Mouse (Mus musculus): ENCODE data around the gene Anxa8. TPM values are rescaled to one million over a fixed set of nuclear protein-coding genes. Genes with fewer than 3 reads are reported as not detected.

Gene Anxa8
- not detected in 2 replicates for total RNA-seq (2017)

DNA sequence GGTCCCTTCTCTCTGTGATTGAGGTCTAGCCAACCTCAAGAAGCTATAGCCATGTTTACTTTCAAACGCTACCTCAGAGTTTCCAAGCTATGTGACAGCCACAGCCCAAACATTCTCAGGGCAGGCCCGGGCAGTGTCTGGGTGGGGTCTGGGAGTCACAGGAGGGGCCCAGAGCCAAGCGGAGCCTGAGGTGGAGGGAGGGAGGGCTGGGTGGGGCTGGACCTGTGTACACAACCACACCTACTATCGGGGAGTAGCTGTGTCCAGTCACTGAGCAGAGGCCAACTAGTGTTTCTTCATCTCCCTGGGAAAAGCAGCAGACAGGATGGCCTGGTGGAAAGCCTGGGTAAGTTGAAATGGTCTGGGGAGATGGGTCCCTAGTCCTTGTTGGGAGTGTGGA, at the start of gene Anxa8:
Anxa8 (plus strand) TSS at position 251 of the 400 bp plus-strand sequence.
- no peak for ATAC-seq (replicated peaks in 1 of 2; ENCODE audit: insufficient read depth in 1 of 2, low FRiP score in 2 of 2, low TSS enrichment in 1 of 2, low read depth in 1 of 2, poor library complexity in 2 of 2, severe bottlenecking in 2 of 2)

DNA sequence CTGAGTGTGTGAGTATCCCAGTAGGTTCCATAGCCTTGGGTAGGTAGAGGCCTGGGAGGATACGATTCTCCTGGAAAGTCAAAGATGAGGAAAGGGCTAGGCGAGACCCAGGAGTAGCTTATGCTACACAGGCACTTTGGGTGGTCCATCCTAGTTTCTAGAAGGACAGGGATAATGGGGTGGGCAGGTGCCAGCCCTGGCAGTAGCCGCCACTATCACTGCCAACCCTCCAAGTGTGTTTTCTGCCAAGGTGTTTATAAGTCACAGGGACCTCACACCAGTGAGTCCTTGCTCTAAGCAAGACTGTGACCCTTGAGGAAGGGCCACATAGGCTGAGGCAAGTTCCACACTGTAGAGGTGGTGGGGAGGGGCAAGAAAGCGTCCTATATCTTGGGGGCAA, 44.5 kb upstream of the Anxa8 start:
- ATAC-seq (replicated peaks in 1 of 2; ENCODE audit: insufficient read depth in 1 of 2, low FRiP score in 2 of 2, low TSS enrichment in 1 of 2, low read depth in 1 of 2, poor library complexity in 2 of 2, severe bottlenecking in 2 of 2): no peak

- ATAC-seq (replicated peaks in 1 of 2; ENCODE audit: insufficient read depth in 1 of 2, low FRiP score in 2 of 2, low TSS enrichment in 1 of 2, low read depth in 1 of 2, poor library complexity in 2 of 2, severe bottlenecking in 2 of 2): no peak
These were observed 42.4 kb upstream of the Anxa8 start for GRCm38 (mm10) chr14:34043341-34043740.

DNA sequence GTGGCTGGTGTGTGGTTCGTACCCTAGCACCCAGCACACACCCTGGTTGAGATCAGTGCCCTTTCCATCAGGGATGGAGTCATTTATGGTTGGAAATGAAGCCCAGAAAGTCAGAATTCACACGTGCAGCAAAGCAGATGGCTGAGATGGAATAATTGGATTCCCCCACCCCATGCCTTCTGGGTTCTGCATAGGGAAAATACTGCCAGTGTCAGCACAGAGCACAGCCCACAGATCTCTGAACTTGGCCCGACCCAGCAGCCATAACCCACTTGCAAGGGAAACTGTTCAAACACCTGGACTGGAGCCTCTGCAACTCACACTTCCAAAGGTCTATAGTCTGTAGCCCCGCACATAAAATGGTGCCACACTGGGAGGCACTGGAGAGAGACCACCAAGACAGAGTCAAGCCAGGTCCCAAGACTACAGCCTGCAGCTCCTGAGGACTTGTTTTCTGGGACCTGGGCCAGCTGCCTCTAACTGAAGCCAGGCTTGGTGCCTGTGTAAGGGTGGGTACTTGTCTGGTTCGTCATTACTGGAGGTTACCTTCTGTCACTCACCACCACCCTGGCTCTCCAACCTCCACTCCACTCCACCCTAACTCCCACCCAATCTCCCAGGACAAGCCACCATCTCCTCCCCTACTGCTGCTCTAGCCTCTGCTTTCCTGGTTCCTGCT, 35.5 kb upstream of the Anxa8 start:
- no peak for ATAC-seq (replicated peaks in 1 of 2; ENCODE audit: insufficient read depth in 1 of 2, low FRiP score in 2 of 2, low TSS enrichment in 1 of 2, low read depth in 1 of 2, poor library complexity in 2 of 2, severe bottlenecking in 2 of 2)

DNA sequence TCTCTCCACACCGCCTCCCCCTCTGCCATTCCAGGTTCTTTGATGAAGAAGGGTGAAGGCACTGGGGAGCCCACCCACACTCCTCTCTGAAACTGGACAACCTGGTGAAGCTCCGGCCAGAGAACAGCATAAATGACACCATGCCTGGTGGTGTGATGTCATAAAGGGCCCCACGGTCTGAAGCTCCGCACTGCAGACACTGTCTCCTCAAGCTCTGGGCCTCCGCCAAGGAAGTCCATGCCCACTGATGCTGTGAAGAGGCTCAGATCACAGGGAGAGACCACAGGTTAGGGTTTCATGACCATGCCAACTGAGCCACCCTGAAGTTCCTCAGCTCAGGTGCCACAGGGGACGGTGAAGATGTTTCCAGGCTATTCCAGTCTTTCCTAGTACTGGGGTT, 33.3 kb upstream of the Anxa8 start, which contains the start of gene Antxrl:
Antxrl (plus strand) TSS at position 192 of the 400 bp plus-strand sequence.
- ATAC-seq (replicated peaks in 1 of 2; ENCODE audit: insufficient read depth in 1 of 2, low FRiP score in 2 of 2, low TSS enrichment in 1 of 2, low read depth in 1 of 2, poor library complexity in 2 of 2, severe bottlenecking in 2 of 2): no peak

- no peak for ATAC-seq (replicated peaks in 1 of 2; ENCODE audit: insufficient read depth in 1 of 2, low FRiP score in 2 of 2, low TSS enrichment in 1 of 2, low read depth in 1 of 2, poor library complexity in 2 of 2, severe bottlenecking in 2 of 2)
These were observed 14.1 kb upstream of the Anxa8 start for GRCm38 (mm10) chr14:34071665-34072064.

GRCm38 (mm10) chr14:34075346-34075745, 10.4 kb upstream of the Anxa8 start:
- no peak for ATAC-seq (replicated peaks in 1 of 2; ENCODE audit: insufficient read depth in 1 of 2, low FRiP score in 2 of 2, low TSS enrichment in 1 of 2, low read depth in 1 of 2, poor library complexity in 2 of 2, severe bottlenecking in 2 of 2)

GRCm38 (mm10) chr14:34077222-34077621, 8.6 kb upstream of the Anxa8 start:
- ATAC-seq (replicated peaks in 1 of 2; ENCODE audit: insufficient read depth in 1 of 2, low FRiP score in 2 of 2, low TSS enrichment in 1 of 2, low read depth in 1 of 2, poor library complexity in 2 of 2, severe bottlenecking in 2 of 2): no peak

GRCm38 (mm10) chr14:34078293-34078692, 7.5 kb upstream of the Anxa8 start:
- ATAC-seq (replicated peaks in 1 of 2; ENCODE audit: insufficient read depth in 1 of 2, low FRiP score in 2 of 2, low TSS enrichment in 1 of 2, low read depth in 1 of 2, poor library complexity in 2 of 2, severe bottlenecking in 2 of 2): no peak

DNA sequence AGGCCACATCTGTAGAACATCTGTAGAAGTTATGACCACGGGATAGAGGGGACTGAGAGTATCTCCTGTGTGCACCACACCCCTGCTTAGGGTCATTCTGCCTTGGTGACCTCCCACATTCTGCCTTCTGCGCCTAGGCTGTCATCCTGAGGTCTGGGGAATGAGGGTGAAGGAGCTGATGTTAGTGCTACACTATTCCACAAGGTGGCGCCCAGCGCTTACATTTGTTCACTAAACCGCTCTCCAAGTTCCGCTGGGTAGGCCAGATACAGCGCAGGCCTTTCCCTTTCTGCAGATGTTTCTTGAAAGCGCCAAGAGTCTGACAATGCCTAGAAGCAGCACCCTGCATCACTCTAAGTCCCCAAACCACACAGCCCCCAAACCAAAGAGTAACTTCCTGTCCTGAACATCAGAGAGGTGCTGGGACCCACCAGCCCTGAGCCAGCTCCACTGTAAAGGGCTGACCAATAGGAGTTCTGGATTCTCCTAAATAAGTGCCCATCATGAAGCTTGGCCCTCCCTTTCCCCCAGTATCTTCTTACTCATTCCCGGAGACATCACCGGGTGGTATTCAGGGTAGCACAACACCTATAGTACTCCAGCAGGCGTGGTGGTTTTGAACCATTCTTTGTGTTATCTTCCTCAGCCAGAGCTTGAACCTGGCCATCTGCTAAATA, 5.3 kb upstream of the Anxa8 start:
- peak; percentile 87 to 95 for ATAC-seq (replicated peaks in 1 of 2; ENCODE audit: insufficient read depth in 1 of 2, low FRiP score in 2 of 2, low TSS enrichment in 1 of 2, low read depth in 1 of 2, poor library complexity in 2 of 2, severe bottlenecking in 2 of 2)

- ATAC-seq (replicated peaks in 1 of 2; ENCODE audit: insufficient read depth in 1 of 2, low FRiP score in 2 of 2, low TSS enrichment in 1 of 2, low read depth in 1 of 2, poor library complexity in 2 of 2, severe bottlenecking in 2 of 2): no peak
These were observed 1.0 kb downstream of the Anxa8 start for GRCm38 (mm10) chr14:34086806-34087205.

- no peak for ATAC-seq (replicated peaks in 1 of 2; ENCODE audit: insufficient read depth in 1 of 2, low FRiP score in 2 of 2, low TSS enrichment in 1 of 2, low read depth in 1 of 2, poor library complexity in 2 of 2, severe bottlenecking in 2 of 2)
These were observed 2.1 kb downstream of the Anxa8 start for GRCm38 (mm10) chr14:34087856-34088398.

GRCm38 (mm10) chr14:34089796-34090195, 4.0 kb downstream of the Anxa8 start:
- ATAC-seq (replicated peaks in 1 of 2; ENCODE audit: insufficient read depth in 1 of 2, low FRiP score in 2 of 2, low TSS enrichment in 1 of 2, low read depth in 1 of 2, poor library complexity in 2 of 2, severe bottlenecking in 2 of 2): no peak

DNA sequence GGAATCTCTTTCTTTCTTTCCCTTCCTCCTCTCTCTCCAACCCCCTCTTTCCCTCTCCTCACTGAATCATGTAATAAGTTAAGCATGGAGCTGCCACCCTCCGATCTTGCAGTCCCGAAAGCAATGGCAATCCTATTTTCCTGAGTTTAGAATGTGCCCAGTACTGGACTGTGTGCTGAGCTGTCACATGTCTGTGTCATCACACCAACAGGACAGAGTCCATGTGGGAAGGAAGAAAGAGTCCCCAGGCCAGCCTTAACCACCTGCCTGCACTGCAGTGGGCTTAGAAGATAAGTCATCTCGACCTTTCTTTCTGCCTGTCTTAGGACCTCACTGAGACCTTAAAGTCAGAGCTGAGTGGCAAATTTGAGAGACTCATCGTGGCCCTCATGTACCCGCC, 5.7 kb downstream of the Anxa8 start:
- ATAC-seq (replicated peaks in 1 of 2; ENCODE audit: insufficient read depth in 1 of 2, low FRiP score in 2 of 2, low TSS enrichment in 1 of 2, low read depth in 1 of 2, poor library complexity in 2 of 2, severe bottlenecking in 2 of 2): no peak

DNA sequence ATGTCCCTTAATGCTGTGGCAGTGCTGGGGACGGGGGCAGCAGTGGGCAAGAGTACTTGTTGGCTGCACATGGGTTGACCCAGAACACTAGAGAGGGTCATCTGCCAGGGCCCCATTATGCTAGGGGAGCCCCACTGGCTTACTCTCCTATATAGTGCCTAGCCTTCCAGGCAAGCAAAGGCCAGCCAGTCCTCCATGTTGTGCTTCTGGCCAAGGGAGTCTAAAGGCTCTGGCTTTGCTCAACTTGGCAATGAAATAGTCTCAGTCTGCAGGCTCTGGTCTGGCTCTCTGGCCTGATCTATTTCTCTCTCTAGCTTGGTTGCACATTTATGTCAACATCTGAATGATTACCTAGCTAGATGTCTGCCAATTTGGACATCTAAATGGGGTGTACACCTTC, 7.1 kb downstream of the Anxa8 start:
- no peak for ATAC-seq (replicated peaks in 1 of 2; ENCODE audit: insufficient read depth in 1 of 2, low FRiP score in 2 of 2, low TSS enrichment in 1 of 2, low read depth in 1 of 2, poor library complexity in 2 of 2, severe bottlenecking in 2 of 2)

GRCm38 (mm10) chr14:34096161-34096560, 10.4 kb downstream of the Anxa8 start:
- no peak for ATAC-seq (replicated peaks in 1 of 2; ENCODE audit: insufficient read depth in 1 of 2, low FRiP score in 2 of 2, low TSS enrichment in 1 of 2, low read depth in 1 of 2, poor library complexity in 2 of 2, severe bottlenecking in 2 of 2)

GRCm38 (mm10) chr14:34102601-34103000, 16.8 kb downstream of the Anxa8 start, which contains the start of gene A630023A22Rik:
Gene A630023A22Rik, minus strand, starts transcription at chr14:34102754.
- no peak for ATAC-seq (replicated peaks in 1 of 2; ENCODE audit: insufficient read depth in 1 of 2, low FRiP score in 2 of 2, low TSS enrichment in 1 of 2, low read depth in 1 of 2, poor library complexity in 2 of 2, severe bottlenecking in 2 of 2)

DNA sequence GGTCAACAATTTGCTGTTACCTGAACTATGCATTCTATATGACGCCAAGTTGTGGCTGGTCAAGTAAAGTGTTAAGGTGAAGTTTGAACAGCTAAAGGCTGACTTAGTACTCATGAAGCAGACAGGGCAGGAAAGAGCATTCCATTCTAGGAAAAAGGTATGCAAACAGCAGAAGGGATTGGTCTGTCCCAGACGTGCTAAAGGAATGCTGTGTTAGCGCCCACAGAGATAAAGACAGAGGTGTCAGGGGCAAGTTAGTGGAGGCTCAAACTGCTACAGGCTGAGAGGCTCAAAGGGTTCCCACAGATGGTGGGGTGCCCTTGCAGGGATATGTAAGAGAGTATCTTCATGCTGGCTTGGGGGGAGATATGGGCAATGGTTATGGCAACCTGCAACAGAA, 18.1 kb downstream of the Anxa8 start:
- no peak for ATAC-seq (replicated peaks in 1 of 2; ENCODE audit: insufficient read depth in 1 of 2, low FRiP score in 2 of 2, low TSS enrichment in 1 of 2, low read depth in 1 of 2, poor library complexity in 2 of 2, severe bottlenecking in 2 of 2)

Measured in hematopoietic stem cell, adult 5-6 weeks (primary cell).